Mouse (Mus musculus) heart, postnatal 25 days (tissue): ENCODE measurements around the gene Hddc2. TPM values are rescaled to one million over a fixed set of nuclear protein-coding genes. Genes with fewer than 3 reads are reported as not detected.

Experiments
- DNase-seq: peaks from one replicate; pipeline ENCODE4 v3.0.0; 2022; ENCODE audit warnings: low spot score
- intact Hi-C: fragments of 180-260 bp; cut with DNase I; formaldehyde crosslinking; loops from one replicate; pipeline ENCODE4 v1.15.1; 2025
- total RNA-seq, 2 experiments: library from RNA; stranded (reverse); gene quantifications; 2 replicates each; pipeline ENCODE4 v1.2.3; 2021

The Hddc2 gene
- 1 to 10 TPM; 7.7 to 8.1 TPM for total RNA-seq

GRCm38 (mm10) chr10:31312865-31313848 is at the start of gene Hddc2:
Gene Hddc2, plus strand, starts transcription at chr10:31313383.
- peak; percentile 43 for DNase-seq
- intact Hi-C loops, result loop anchor here (10.0 kb wide), 1 partner anchor 132 kb away; the partner anchor contains the start of gene Tpd52l1

GRCm38 (mm10) chr10:31272738-31273137 is 40.4 kb upstream of the Hddc2 start:
- DNase-seq, result no peak
- intact Hi-C loops, result no loop called here

- no peak for DNase-seq
- intact Hi-C loops, result no loop called here
Measured at GRCm38 (mm10) chr10:31273171-31273570, 40.0 kb upstream of the Hddc2 start.

GRCm38 (mm10) chr10:31287787-31288186 is 25.4 kb upstream of the Hddc2 start:
- intact Hi-C loops, result no loop called here
- no peak for DNase-seq

- intact Hi-C loops, result no loop called here
- no peak for DNase-seq
Measured at GRCm38 (mm10) chr10:31288697-31289390, 24.3 kb upstream of the Hddc2 start.

GRCm38 (mm10) chr10:31295705-31296104 is 17.5 kb upstream of the Hddc2 start:
- no peak for DNase-seq
- intact Hi-C loops, result no loop called here

- DNase-seq, result no peak
- intact Hi-C loops, result no loop called here
Measured at GRCm38 (mm10) chr10:31296458-31296857, 16.7 kb upstream of the Hddc2 start.

GRCm38 (mm10) chr10:31297106-31297505 is 16.1 kb upstream of the Hddc2 start:
- DNase-seq, result no peak
- intact Hi-C loops, result no loop called here

- DNase-seq, result no peak
- intact Hi-C loops, result no loop called here
Measured at GRCm38 (mm10) chr10:31298263-31298662, 14.9 kb upstream of the Hddc2 start.

- DNase-seq, result peak; percentile 3
- intact Hi-C loops, result loop anchor here (1.0 kb wide), 1 partner anchor 474 kb away; no protein-coding TSS in a partner anchor
Measured at GRCm38 (mm10) chr10:31298921-31299574, 14.1 kb upstream of the Hddc2 start.

GRCm38 (mm10) chr10:31300292-31300691 is 12.9 kb upstream of the Hddc2 start:
- no peak for DNase-seq
- intact Hi-C loops, result loop anchor here (10.0 kb wide), 1 partner anchor 695 kb away; the partner anchor contains the start of gene Trmt11

- intact Hi-C loops, result loop anchor here (10.0 kb wide), 1 partner anchor 699 kb away; the partner anchor contains the start of gene Trmt11
- no peak for DNase-seq
Measured at GRCm38 (mm10) chr10:31303446-31303845, 9.7 kb upstream of the Hddc2 start.

GRCm38 (mm10) chr10:31307024-31307598 is 6.1 kb upstream of the Hddc2 start:
- intact Hi-C loops, result loop anchor here (10.0 kb wide), 1 partner anchor 702 kb away; the partner anchor contains the start of gene Trmt11
- no peak for DNase-seq

GRCm38 (mm10) chr10:31318491-31318890 is 5.3 kb downstream of the Hddc2 start:
- no peak for DNase-seq
- intact Hi-C loops, result loop anchor here (10.0 kb wide), 1 partner anchor 126 kb away; the partner anchor contains the start of gene Tpd52l1

GRCm38 (mm10) chr10:31329436-31329835 is 16.3 kb downstream of the Hddc2 start:
- intact Hi-C loops, result no loop called here

GRCm38 (mm10) chr10:31330286-31330962 is 17.2 kb downstream of the Hddc2 start:
- intact Hi-C loops, result no loop called here
- no peak for DNase-seq

More at GRCm38 (mm10) chr10:31329436-31329835, 16.3 kb downstream of the Hddc2 start:
- DNase-seq, result no peak

GRCm38 (mm10) chr10:31331225-31331775 is 18.1 kb downstream of the Hddc2 start:
- no peak for DNase-seq
- intact Hi-C loops, result no loop called here

- DNase-seq, result no peak
- intact Hi-C loops, result no loop called here
Measured at GRCm38 (mm10) chr10:31336432-31336831, 23.2 kb downstream of the Hddc2 start.

GRCm38 (mm10) chr10:31346401-31346800 is 33.2 kb downstream of the Hddc2 start:
- intact Hi-C loops, result no loop called here
- DNase-seq, result no peak
